Mouse (Mus musculus): ENCODE measurements around the gene Ccno.

DNA sequence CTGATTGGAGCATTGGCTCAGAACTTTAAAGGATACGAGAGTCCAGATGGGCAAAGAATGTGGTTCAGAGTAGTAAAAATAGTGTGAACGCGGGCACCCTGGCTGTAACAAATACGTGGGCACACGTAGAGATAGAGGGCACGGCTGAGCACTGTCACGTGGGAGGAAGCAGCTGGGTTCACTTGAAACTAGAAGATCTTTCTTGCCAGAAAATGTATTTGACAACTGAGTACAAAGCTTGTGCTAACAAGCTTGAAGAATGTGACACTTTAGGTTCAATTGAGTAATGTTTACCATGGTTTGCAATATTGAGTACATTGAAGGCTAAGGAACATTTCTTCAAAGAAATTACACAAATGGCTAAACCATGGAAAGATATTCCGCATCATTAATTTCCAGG lies 49.5 kb upstream of the Ccno start:
- TF ChIP-seq CTCF (IDR thresholded peaks at IDR 0.05; ENCODE audit: insufficient read depth, low read length), result no peak
- no peak for TF ChIP-seq POLR2A (IDR thresholded peaks at IDR 0.05; ENCODE audit: borderline replicate concordance, extremely low read depth, low read depth, low read length)

All from lung, adult 2 months (tissue).